8 mouse cellular contexts compared by ENCODE assay signal in genomic region chr3:113629606-113630359, GRCm38 (mm10). TPM values are rescaled to one million over a fixed set of nuclear protein-coding genes. Genes with fewer than 3 reads are reported as not detected.
DNase-seq lines count a peak whose midpoint lies in the region; ATAC-seq and TF ChIP-seq lines count a peak whose summit lies in the region.

Rnpc3 (minus strand) TSS chr3:113630149.

- peak within 1 kb of the TSS; percentile 100 for H3K27ac ChIP-seq in embryonic facial prominence, embryonic 14.5 days (replicated peaks; ENCODE audit: low read depth, low read length)
- H3K27ac ChIP-seq in heart, adult 2 months = peak within 1 kb of the TSS; percentile 100
- peak within 1 kb of the TSS; percentile 99 for H3K27ac ChIP-seq in limb, embryonic 13.5 days
- peak within 1 kb of the TSS; percentile 97 for H3K27ac ChIP-seq in midbrain, embryonic 16.5 days (ENCODE audit: low read length)

- no peaks in the 10 kb centered on the region for H3K27me3 ChIP-seq in embryonic facial prominence, embryonic 14.5 days (replicated peaks; ENCODE audit: control insufficient read depth, insufficient read depth, low read length)
- no peaks in the 10 kb centered on the region for H3K27me3 ChIP-seq in heart, adult 2 months (ENCODE audit: control insufficient read depth, insufficient read depth, low read length)
- H3K27me3 ChIP-seq in limb, embryonic 13.5 days = no peaks in the 10 kb centered on the region
- H3K27me3 ChIP-seq in midbrain, embryonic 16.5 days (ENCODE audit: control insufficient read depth, insufficient read depth, low read depth, low read length) = no peaks in the 10 kb centered on the region

- DNase-seq in 3T3-L1 (ENCODE audit: low read depth, low spot score) = peak; percentile 98
- peak; percentile 79 to 90 for DNase-seq in adrenal gland, postnatal 4 days (ENCODE audit: low spot score in 2 of 2)
- peak; percentile 99 for DNase-seq in embryonic facial prominence, embryonic 14.5 days (ENCODE audit: low spot score)
- peak; percentile 97 to 99 for DNase-seq in heart, adult 2 months
- DNase-seq in kidney, adult 8-10 months = peak; percentile 94 to 96
- DNase-seq in spleen, postnatal 10 days (ENCODE audit: low spot score in 2 of 2) = peak; percentile 94 to 96

- no peaks in the 10 kb centered on the region for H3K79me2 ChIP-seq in heart, adult 2 months (replicated peaks; ENCODE audit: control insufficient read depth, insufficient read depth, low read length)

- H3K9ac ChIP-seq in embryonic facial prominence, embryonic 14.5 days (ENCODE audit: low read depth, low read length) = peak within 1 kb of the TSS; percentile 93
- H3K9ac ChIP-seq in heart, adult 2 months (ENCODE audit: low read depth, low read length) = peak within 1 kb of the TSS; percentile 89
- peak within 1 kb of the TSS; percentile 83 for H3K9ac ChIP-seq in limb, embryonic 13.5 days
- peak within 1 kb of the TSS; percentile 83 for H3K9ac ChIP-seq in midbrain, embryonic 16.5 days (ENCODE audit: low read depth, low read length)

- TF ChIP-seq EP300 in heart, adult 2 months (IDR thresholded peaks at IDR 0.05; ENCODE audit: insufficient read depth, low read depth, low read length) = no peak

- no peaks in the 10 kb centered on the region for H3K9me3 ChIP-seq in embryonic facial prominence, embryonic 14.5 days (ENCODE audit: control insufficient read depth, low read length)
- no peaks in the 10 kb centered on the region for H3K9me3 ChIP-seq in limb, embryonic 13.5 days
- no peaks in the 10 kb centered on the region for H3K9me3 ChIP-seq in midbrain, embryonic 16.5 days (replicated peaks; ENCODE audit: control insufficient read depth, low read length, poor library complexity, severe bottlenecking)

- intact Hi-C loops in heart, adult 2 months (cut with DNase I) = no loop called here

- peak; percentile 91 for TF ChIP-seq POLR2A in heart, adult 2 months (IDR thresholded peaks at IDR 0.05; ENCODE audit: insufficient read depth, low read depth, low read length)

- peak within 1 kb of the TSS; percentile 74 for H3K4me2 ChIP-seq in embryonic facial prominence, embryonic 14.5 days (ENCODE audit: low read depth, low read length)
- peak within 1 kb of the TSS; percentile 77 for H3K4me2 ChIP-seq in limb, embryonic 13.5 days (replicated peaks)
- H3K4me2 ChIP-seq in midbrain, embryonic 16.5 days (ENCODE audit: low read length) = peak within 1 kb of the TSS; percentile 73

- peak; percentile 98 for ATAC-seq in embryonic facial prominence, embryonic 14.5 days (ENCODE audit: low read depth)
- ATAC-seq in limb, embryonic 13.5 days (ENCODE audit: low FRiP score, low read depth) = peak; percentile 98
- ATAC-seq in midbrain, embryonic 16.5 days = peak; percentile 98

- under 1% methylated on average over 44 of the region's 70 CpGs for WGBS in embryonic facial prominence, embryonic 14.5 days
- WGBS in heart, adult 2 months = under 1% methylated on average over 70 of the region's 70 CpGs
- WGBS in limb, embryonic 13.5 days = under 1% methylated on average over 68 of the region's 70 CpGs
- under 1% methylated on average over 69 of the region's 70 CpGs for WGBS in midbrain, embryonic 16.5 days

- peaks cover 7% of the 10 kb centered on the region; the same call in 1 of the 2 replicates for H3K36me3 ChIP-seq in embryonic facial prominence, embryonic 14.5 days (ENCODE audit: control insufficient read depth, insufficient read depth, low read length)
- peaks cover 6% of the 10 kb centered on the region for H3K36me3 ChIP-seq in heart, adult 2 months (ENCODE audit: control insufficient read depth, insufficient read depth, low read length)
- peaks cover 11% of the 10 kb centered on the region for H3K36me3 ChIP-seq in limb, embryonic 13.5 days
- H3K36me3 ChIP-seq in midbrain, embryonic 16.5 days (ENCODE audit: control insufficient read depth, insufficient read depth, low read length) = peaks cover 3% of the 10 kb centered on the region; the same call in 1 of the 2 replicates

- peak; percentile 28 for TF ChIP-seq CTCF in heart, adult 2 months (IDR thresholded peaks at IDR 0.05)

- H3K4me3 ChIP-seq in embryonic facial prominence, embryonic 14.5 days (ENCODE audit: low read depth, low read length) = peak within 1 kb of the TSS; percentile 69
- H3K4me3 ChIP-seq in heart, adult 2 months = peak within 1 kb of the TSS; percentile 80
- H3K4me3 ChIP-seq in limb, embryonic 13.5 days = peak within 1 kb of the TSS; percentile 73
- H3K4me3 ChIP-seq in midbrain, embryonic 16.5 days (ENCODE audit: low read depth, low read length) = peak within 1 kb of the TSS; percentile 58

- peaks cover 6% of the 10 kb centered on the region; the same call in 1 of the 2 replicates for H3K4me1 ChIP-seq in embryonic facial prominence, embryonic 14.5 days (ENCODE audit: control insufficient read depth, insufficient read depth, low read length)
- peaks cover 3% of the 10 kb centered on the region; the same call in 1 of the 2 replicates for H3K4me1 ChIP-seq in heart, adult 2 months (ENCODE audit: control insufficient read depth, insufficient read depth, low read length)
- H3K4me1 ChIP-seq in limb, embryonic 13.5 days = peaks cover 6% of the 10 kb centered on the region; the same call in 1 of the 2 replicates
- H3K4me1 ChIP-seq in midbrain, embryonic 16.5 days (ENCODE audit: control insufficient read depth, insufficient read depth, low read length) = peaks cover 11% of the 10 kb centered on the region

RNA-seq across cellular contexts. Expression of gene Rnpc3, which starts in this region (rescaled TPM):
- total RNA-seq in adrenal gland, postnatal 4 days (2021) = 10 to 100 TPM; 30.9 to 31.5 TPM
- 32.0 and 34.0 TPM in 2 replicates for polyA plus RNA-seq in embryonic facial prominence, embryonic 14.5 days (2014; fragmentation: Nextera tagmentation; extraction: Ambion mirVana)
- total RNA-seq in heart, adult 2 months (2021) = 10 to 100 TPM in 1 of 2 experiments, 1 to 10 TPM in 1; 7.2 to 10.8 TPM
- polyA plus RNA-seq in heart, adult 2 months (2012; rRNA removed) = 4.6 and 11.5 TPM in 2 replicates
- 36.1 and 39.1 TPM in 2 replicates for polyA plus RNA-seq in limb, embryonic 13.5 days (2015; fragmentation: Nextera tagmentation; extraction: Ambion mirVana)
- 60.7 and 64.3 TPM in 2 replicates for polyA plus RNA-seq in midbrain, embryonic 16.5 days (2015; fragmentation: Nextera tagmentation; extraction: Ambion mirVana)

Comparison
In these comparisons a context has a peak if more than half of its experiments do, and no peak if none do; other contexts are left out.
1. Peak in every context shown above with its lines: DNase-seq, ATAC-seq, H3K4me3 ChIP-seq and H3K27ac ChIP-seq.